Mouse (Mus musculus): ENCODE data around the gene Plbd2. TPM values are rescaled to one million over a fixed set of nuclear protein-coding genes. Genes with fewer than 3 reads are reported as not detected.
A peak's percentile ranks its signal among the peaks of the same experiment; 100 is the strongest.

The Plbd2 gene
- polyA plus RNA-seq, 1 experiment from 2014 or later = 53.6 TPM

- Histone ChIP-seq H3K9me3 (ENCODE audit: low read length) (no peaks in the 10 kb centered on the region), H3K4me3 (ENCODE audit: low read depth, low read length) (peak within 1 kb of the TSS; percentile 12; the same call in 1 of the 2 replicates), H3K27ac (ENCODE audit: low read depth) (peak within 1 kb of the TSS; percentile 30; the same call in 1 of the 2 replicates), H3K9ac (replicated peaks) (peak within 1 kb of the TSS; percentile 26; the same call in 1 of the 2 replicates), H3K4me1 (ENCODE audit: insufficient read depth) (peaks cover 3% of the 10 kb centered on the region), H3K36me3 (replicated peaks; ENCODE audit: insufficient read depth, low read length) (no peaks in the 10 kb centered on the region), H3K4me2 (ENCODE audit: low read depth, low read length) (peak within 1 kb of the TSS; percentile 22; the same call in 1 of the 2 replicates), H3K27me3 (ENCODE audit: insufficient read depth, low read length) (0 out of 2 replicates have a peak, but pooled peaks cover 7% of the 10 kb centered on the region)
- 23% methylated on average over 13 of the region's 13 CpGs for WGBS (ENCODE audit: insufficient replicate concordance)
- ATAC-seq (peak; percentile 43), DNase-seq (peak; percentile 73)
- TF ChIP-seq EP300 (IDR thresholded peaks at IDR 0.05; ENCODE audit: low read depth) (no peak), CTCF (IDR thresholded peaks at IDR 0.05; ENCODE audit: low read depth) (no peak)
These were observed 27.1 kb downstream of the Plbd2 start, which contains the start of gene Sds for GRCm38 (mm10) chr5:120476296-120476695. Gene Sds, plus strand, starts transcription at chr5:120476526.

GRCm38 (mm10) chr5:120475861-120476260 lies 27.6 kb downstream of the Plbd2 start:
- H3K9ac ChIP-seq (replicated peaks) = no peak overlapping the region
- peak overlapping the region; percentile 11; the same call in 1 of the 2 replicates for H3K4me2 ChIP-seq (ENCODE audit: low read depth, low read length)
- WGBS (ENCODE audit: insufficient replicate concordance) = 54% methylated on average over 8 of the region's 8 CpGs
- H3K9me3 ChIP-seq (ENCODE audit: low read length) = no peaks in the 10 kb centered on the region
- no peak for ATAC-seq
- H3K36me3 ChIP-seq (replicated peaks; ENCODE audit: insufficient read depth, low read length) = no peaks in the 10 kb centered on the region
- H3K27ac ChIP-seq (ENCODE audit: low read depth) = 0 out of 2 replicates have a peak overlapping the region, but pooled peaks have one; percentile 30
- 0 out of 2 replicates have a peak, but pooled peaks cover 7% of the 10 kb centered on the region for H3K27me3 ChIP-seq (ENCODE audit: insufficient read depth, low read length)
- peaks cover 3% of the 10 kb centered on the region for H3K4me1 ChIP-seq (ENCODE audit: insufficient read depth)
- no peak for DNase-seq
- H3K4me3 ChIP-seq (ENCODE audit: low read depth, low read length) = no peak overlapping the region
- TF ChIP-seq CTCF (IDR thresholded peaks at IDR 0.05; ENCODE audit: low read depth) (no peak), EP300 (IDR thresholded peaks at IDR 0.05; ENCODE audit: low read depth) (no peak)

GRCm38 (mm10) chr5:120473361-120473760 lies 30.1 kb downstream of the Plbd2 start:
- Histone ChIP-seq H3K27me3 (ENCODE audit: insufficient read depth, low read length) (0 out of 2 replicates have a peak, but pooled peaks cover 4% of the 10 kb centered on the region), H3K27ac (ENCODE audit: low read depth) (0 out of 2 replicates have a peak overlapping the region, but pooled peaks have one; percentile 29)

GRCm38 (mm10) chr5:120472770-120473169 lies 30.7 kb downstream of the Plbd2 start, which contains the start of gene Sdsl:
Gene Sdsl, minus strand, starts transcription at chr5:120472810.
- 0 out of 2 replicates have a peak, but pooled peaks cover 4% of the 10 kb centered on the region for H3K27me3 ChIP-seq (ENCODE audit: insufficient read depth, low read length)
- H3K4me3 ChIP-seq (ENCODE audit: low read depth, low read length) = no peak within 1 kb of the TSS
- peak; percentile 61 for DNase-seq
- H3K9me3 ChIP-seq (ENCODE audit: low read length) = no peaks in the 10 kb centered on the region
- peaks cover 8% of the 10 kb centered on the region for H3K4me1 ChIP-seq (ENCODE audit: insufficient read depth)
- no peak within 1 kb of the TSS for H3K9ac ChIP-seq (replicated peaks)
- peak within 1 kb of the TSS; percentile 72 for H3K27ac ChIP-seq (ENCODE audit: low read depth)
- no peaks in the 10 kb centered on the region for H3K36me3 ChIP-seq (replicated peaks; ENCODE audit: insufficient read depth, low read length)
- H3K4me2 ChIP-seq (ENCODE audit: low read depth, low read length) = no peak within 1 kb of the TSS
- no peak for TF ChIP-seq CTCF (IDR thresholded peaks at IDR 0.05; ENCODE audit: low read depth)
- TF ChIP-seq EP300 (IDR thresholded peaks at IDR 0.05; ENCODE audit: low read depth) = peak; percentile 61; the same call in 1 of the 2 replicates
- 57% methylated on average over 8 of the region's 8 CpGs for WGBS (ENCODE audit: insufficient replicate concordance)
- ATAC-seq = peak; percentile 62

More at GRCm38 (mm10) chr5:120473361-120473760, 30.1 kb downstream of the Plbd2 start:
- Histone ChIP-seq H3K4me3 (ENCODE audit: low read depth, low read length) (no peak overlapping the region), H3K36me3 (replicated peaks; ENCODE audit: insufficient read depth, low read length) (no peaks in the 10 kb centered on the region), H3K4me2 (ENCODE audit: low read depth, low read length) (no peak overlapping the region), H3K9ac (replicated peaks) (no peak overlapping the region), H3K9me3 (ENCODE audit: low read length) (no peaks in the 10 kb centered on the region), H3K4me1 (ENCODE audit: insufficient read depth) (peaks cover 8% of the 10 kb centered on the region)
- ATAC-seq (no peak), DNase-seq (no peak)
- WGBS (ENCODE audit: insufficient replicate concordance) = 75% methylated on average over 2 of the region's 2 CpGs
- TF ChIP-seq CTCF (IDR thresholded peaks at IDR 0.05; ENCODE audit: low read depth) (no peak), EP300 (IDR thresholded peaks at IDR 0.05; ENCODE audit: low read depth) (no peak)

- Histone ChIP-seq H3K4me3 (ENCODE audit: low read depth, low read length) (no peak overlapping the region), H3K27me3 (ENCODE audit: insufficient read depth, low read length) (0 out of 2 replicates have a peak, but pooled peaks cover 4% of the 10 kb centered on the region), H3K9ac (replicated peaks) (no peak overlapping the region), H3K36me3 (replicated peaks; ENCODE audit: insufficient read depth, low read length) (no peaks in the 10 kb centered on the region), H3K4me2 (ENCODE audit: low read depth, low read length) (no peak overlapping the region), H3K9me3 (ENCODE audit: low read length) (no peaks in the 10 kb centered on the region), H3K4me1 (ENCODE audit: insufficient read depth) (peaks cover 19% of the 10 kb centered on the region), H3K27ac (ENCODE audit: low read depth) (peak overlapping the region; percentile 72)
- ATAC-seq (peak; percentile 72), DNase-seq (peak; percentile 74)
- TF ChIP-seq EP300 (IDR thresholded peaks at IDR 0.05; ENCODE audit: low read depth) (peak; percentile 76; the same call in 1 of the 2 replicates), CTCF (IDR thresholded peaks at IDR 0.05; ENCODE audit: low read depth) (no peak)
- 46% methylated on average over 4 of the region's 4 CpGs for WGBS (ENCODE audit: insufficient replicate concordance)
These were observed 31.9 kb downstream of the Plbd2 start for GRCm38 (mm10) chr5:120471538-120471937.

GRCm38 (mm10) chr5:120468830-120469229 lies 34.6 kb downstream of the Plbd2 start:
- no peaks in the 10 kb centered on the region for H3K36me3 ChIP-seq (replicated peaks; ENCODE audit: insufficient read depth, low read length)
- H3K4me3 ChIP-seq (ENCODE audit: low read depth, low read length) = no peak overlapping the region
- no peaks in the 10 kb centered on the region for H3K9me3 ChIP-seq (ENCODE audit: low read length)
- peaks cover 20% of the 10 kb centered on the region for H3K4me1 ChIP-seq (ENCODE audit: insufficient read depth)
- DNase-seq (no peak), ATAC-seq (no peak)
- H3K27me3 ChIP-seq (ENCODE audit: insufficient read depth, low read length) = 0 out of 2 replicates have a peak, but pooled peaks cover 2% of the 10 kb centered on the region
- peak overlapping the region; percentile 80 for H3K27ac ChIP-seq (ENCODE audit: low read depth)
- TF ChIP-seq EP300 (IDR thresholded peaks at IDR 0.05; ENCODE audit: low read depth) = no peak
- TF ChIP-seq CTCF (IDR thresholded peaks at IDR 0.05; ENCODE audit: low read depth) = no peak
- no peak overlapping the region; the same call in 1 of the 2 replicates for H3K9ac ChIP-seq (replicated peaks)
- WGBS (ENCODE audit: insufficient replicate concordance) = 63% methylated on average over 6 of the region's 6 CpGs
- no peak overlapping the region for H3K4me2 ChIP-seq (ENCODE audit: low read depth, low read length)

Data from liver, postnatal 0 days (tissue).